Mouse (Mus musculus): ENCODE data around the gene Emilin1.

Gene Emilin1

DNA sequence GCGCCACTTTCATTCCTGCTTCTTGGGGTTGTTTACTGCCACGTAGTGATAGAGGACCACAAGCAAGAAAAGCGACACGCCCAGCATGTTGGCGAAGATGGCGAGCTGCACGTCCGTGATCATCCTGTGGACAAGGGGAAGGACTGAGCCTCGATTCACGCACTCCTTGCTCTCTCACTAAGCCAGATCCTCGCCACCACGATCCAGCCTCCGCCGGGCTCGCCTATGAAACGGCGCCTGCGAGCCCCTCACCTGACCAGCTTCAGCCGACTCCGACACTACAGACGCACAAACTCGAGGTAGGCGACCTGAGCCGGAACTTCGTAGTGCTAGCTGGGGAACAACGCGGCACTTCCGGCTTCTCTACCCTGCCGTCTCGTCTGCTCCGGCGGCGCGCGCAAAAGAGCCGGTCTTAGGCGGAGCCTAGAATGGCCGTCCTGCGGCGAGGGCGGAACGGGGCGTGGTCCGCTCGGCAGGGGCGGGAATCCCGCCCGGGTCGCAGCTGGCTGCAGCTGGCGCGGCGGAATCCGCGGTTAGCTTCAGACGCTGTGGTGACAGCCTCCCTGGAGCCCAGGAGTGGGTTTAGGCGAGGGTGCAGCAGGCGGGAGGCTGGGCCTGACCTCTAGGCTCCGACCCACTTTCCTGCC is 5.7 kb upstream of the Emilin1 start, which contains the start of gene Ost4:
Ost4 (minus strand) TSS at position 376 of the 647 bp plus-strand sequence.
- DNase-seq (ENCODE audit: low spot score): peak; percentile 98

DNA sequence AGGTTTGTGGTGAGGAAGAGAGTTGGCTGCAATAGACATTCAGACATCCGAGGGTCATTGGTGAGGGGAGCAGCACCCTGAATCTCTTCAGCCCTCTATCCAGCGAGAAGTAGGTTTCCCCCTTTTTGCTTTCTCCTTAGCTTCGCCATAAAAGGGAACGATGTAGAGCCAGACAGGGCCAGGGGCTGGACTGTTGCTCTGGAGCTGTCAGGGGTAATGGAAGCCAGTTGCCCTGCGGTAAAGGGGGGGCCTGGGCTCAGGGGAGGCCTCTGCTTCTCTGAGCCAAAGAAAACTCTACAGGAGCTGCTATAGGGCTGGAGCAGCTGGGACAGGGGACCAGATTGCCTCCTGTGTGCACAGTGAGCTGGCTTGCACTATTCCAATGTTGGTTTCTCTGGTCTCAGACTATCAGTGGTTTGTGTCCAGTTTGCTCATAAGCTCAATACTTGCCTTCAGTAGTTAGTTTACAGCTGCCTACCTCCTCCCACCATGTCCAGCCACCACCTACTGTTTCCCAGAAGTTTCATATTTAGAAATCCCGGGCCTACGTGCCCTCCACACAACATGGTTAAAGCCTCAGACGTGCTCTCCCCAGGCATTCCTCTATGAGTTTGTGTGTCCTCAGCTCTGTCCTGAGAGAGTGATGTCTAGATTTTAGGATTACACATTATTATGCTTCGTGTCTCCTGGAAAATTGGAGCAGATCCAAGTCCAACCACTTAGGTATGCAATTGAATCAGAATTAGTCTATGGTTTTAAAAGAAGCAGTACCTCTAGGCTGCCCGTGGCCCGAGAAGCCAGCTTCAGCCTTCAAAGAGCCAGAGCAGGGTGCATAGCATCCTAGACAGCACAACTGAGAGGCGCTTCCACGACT is 4.5 kb upstream of the Emilin1 start:
- peak; percentile 34 for DNase-seq (ENCODE audit: low spot score)

DNA sequence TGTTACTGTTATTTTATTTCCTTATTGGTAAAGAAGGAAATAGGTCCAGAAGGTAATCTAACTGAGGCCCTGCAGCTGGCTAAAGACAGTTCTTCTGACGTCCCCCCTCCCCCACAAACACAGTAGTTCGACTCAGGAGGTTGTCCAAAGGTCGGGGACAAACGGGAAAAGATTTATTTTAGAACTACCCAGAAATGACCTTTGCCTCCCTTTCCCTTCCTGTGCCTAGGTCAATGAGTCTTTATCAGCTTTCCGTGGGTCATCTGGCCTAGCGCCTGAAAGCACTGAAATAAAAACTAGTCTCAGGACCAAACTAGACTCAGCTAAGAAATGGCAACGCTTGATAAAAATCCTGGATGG is 3.9 kb upstream of the Emilin1 start:
- DNase-seq (ENCODE audit: low spot score): peak; percentile 56

DNA sequence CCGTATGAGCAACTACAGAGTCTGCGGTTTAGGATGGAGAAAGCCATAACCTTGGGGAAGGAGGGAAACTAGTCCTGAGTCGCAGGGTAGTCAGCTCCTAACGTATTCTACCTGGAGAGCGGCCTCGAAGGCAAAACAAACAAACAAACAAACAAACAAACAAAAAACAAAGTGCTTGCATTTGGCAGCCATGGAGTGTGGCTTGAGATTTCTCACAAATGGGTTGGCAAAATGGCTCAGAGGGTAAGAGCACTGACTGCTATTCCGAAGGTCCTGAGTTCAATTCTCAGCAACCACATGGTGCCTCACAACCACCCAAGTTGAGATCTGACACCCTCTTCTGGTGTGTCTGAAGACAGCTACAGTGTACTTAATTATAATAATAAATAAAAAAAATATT is 3.3 kb upstream of the Emilin1 start:
- no peak for DNase-seq (ENCODE audit: low spot score)

DNA sequence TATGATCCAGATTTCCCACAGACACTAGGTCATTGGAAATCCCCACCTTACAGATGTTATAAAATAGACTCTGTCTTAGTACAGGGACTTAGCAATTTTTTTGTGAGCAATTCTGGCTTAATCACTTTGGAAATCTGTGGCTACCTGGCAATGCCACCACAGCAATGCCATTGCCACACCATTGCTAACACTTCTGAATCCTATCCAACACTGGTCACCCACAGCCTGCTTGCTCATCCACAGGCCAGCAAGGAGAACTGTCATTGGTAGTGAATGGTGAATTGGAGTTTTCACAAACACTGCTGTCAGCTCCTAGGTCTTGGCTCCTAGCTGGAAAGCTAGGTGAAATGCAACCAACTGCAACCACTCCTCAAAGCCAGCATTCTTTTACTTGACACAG is 2.7 kb upstream of the Emilin1 start:
- no peak for DNase-seq (ENCODE audit: low spot score)

DNA sequence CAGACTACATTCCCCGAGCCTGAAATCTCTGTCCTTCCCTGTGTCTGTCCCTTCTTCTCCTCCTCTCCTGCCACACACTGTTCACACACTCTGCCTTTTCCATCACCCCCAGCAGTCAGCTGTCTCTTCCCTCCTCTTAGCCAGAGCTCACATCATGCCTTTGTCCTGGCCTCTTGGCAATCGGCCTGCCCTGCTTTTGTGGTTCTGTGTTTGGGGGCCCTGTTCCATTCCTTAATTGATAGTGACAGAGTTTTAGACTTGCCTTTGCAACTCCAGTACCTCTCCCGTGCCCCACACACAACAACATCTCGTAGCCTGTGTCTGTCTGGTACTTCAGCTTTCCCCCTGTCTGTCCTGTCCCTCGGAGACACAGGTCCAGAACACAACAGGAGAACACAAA is 1.0 kb upstream of the Emilin1 start:
- no peak for DNase-seq (ENCODE audit: low spot score)

DNA sequence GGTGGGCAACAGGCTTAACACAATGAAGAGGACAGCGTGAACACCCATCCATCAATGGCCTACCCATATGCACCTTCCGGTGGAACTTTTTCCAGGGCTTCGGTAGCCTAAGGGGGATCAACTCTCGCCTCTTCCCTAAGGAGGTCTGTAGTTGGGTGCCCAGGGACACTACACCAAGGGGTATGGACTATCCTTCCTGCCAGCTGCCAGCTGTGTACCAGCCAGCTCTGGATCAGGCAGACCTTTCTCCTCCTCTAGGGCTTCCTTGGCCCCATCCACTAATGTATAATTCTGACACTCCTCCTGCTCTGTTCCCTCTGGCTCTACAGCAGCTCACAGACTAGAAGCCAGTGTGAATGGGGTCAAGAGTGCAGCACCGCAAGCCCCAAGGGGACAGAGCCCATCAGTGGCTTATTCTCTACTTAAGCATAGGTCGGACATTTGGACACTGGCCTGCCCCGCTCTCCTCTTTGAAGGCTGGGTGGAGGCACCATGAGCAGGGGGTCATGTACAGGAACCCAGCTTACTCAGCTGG is 966 bp downstream of the Emilin1 start:
- DNase-seq (ENCODE audit: low spot score): peak; percentile 45

DNA sequence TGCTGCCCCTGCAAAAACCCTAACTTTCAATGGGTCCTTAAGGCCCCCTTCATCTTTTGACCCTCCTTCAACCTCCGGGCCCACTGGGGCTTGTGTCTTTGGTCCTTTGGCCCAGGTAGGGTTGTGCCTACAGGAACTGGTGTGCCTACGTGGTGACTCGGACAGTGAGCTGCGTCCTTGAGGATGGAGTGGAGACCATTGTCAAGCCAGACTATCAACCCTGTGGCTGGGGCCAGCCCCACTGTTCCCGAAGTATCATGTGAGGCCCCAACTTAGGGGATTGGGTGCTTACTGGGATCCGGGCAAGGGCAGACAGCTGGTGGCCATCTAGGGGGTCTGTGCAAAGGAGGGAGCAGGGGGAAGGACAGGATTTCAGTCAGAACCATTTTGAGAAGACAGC is 1.6 kb downstream of the Emilin1 start:
- DNase-seq (ENCODE audit: low spot score): no peak

DNA sequence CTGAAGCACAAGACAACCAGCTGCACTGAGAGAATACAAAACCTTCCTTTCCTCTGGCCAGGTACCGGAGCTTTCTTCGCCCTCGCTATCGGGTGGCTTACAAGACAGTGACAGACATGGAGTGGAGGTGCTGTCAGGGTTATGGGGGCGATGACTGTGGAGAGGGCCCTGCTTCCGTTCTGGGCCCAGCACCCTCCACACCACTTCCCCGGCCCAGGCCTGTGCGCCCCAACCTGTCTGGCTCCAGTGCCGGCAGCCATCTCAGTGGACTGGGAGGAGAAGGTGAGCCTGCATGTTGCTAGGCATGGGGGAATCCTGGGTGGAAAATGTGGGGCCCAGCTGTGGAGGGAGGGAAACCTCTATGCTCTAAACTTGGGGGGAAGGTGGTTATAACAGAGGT is 2.3 kb downstream of the Emilin1 start:
- DNase-seq (ENCODE audit: low spot score): no peak

DNA sequence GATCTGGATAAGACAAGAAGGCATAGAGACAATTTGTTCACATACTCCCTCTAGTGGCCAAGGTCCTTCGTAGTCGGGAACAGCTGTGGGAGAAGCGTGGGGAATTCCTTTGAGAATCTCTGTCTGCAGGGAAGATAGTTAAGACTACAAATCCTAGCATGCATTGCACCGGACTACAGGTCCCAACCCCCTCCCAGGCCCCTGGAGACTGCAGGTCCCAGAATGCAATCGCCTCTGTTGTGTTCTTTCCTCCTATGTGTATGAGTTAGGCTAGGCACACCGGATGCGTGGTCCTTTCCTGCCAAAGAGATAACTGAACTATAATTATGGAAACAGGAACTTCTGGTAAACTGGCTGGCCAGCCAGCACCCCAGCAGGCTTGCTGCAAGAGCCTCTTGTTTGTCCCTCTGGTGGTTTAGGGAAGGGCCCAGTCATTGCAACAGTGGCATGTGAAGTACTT is 2.8 kb downstream of the Emilin1 start:
- DNase-seq (ENCODE audit: low spot score): peak; percentile 97

DNA sequence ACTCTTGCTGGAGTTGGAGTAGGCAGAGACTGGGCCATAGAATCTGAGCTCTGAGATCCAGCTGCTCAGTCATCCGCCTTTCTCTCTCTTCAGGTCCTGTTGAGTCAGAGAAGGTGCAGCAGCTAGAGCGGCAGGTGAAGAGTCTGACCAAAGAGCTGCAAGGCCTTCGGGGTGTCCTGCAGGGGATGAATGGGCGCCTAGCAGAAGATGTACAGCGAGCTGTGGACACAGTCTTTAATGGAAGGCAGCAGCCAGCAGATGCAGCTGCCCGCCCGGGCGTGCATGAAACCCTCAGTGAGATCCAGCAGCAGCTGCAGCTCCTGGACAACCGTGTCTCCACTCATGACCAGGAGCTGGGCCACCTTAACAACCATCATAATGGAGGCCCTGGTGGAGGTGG is 3.6 kb downstream of the Emilin1 start:
- DNase-seq (ENCODE audit: low spot score): no peak

DNA sequence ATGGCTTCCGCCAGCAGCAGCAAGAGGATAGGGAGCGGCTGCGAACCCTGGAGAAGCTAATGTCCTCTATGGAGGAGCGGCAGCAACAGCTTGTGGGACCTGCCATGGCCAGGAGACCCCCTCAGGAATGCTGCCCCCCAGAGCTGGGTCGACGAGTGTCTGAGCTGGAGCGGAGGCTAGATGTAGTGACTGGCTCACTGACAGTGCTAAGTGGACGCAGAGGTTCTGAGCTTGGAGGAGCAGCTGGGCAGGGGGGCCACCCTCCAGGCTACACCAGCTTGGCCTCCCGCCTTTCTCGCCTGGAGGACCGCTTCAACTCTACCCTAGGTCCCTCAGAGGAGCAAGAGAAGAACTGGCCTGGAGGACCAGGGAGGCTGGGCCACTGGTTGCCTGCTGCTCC is 4.1 kb downstream of the Emilin1 start:
- DNase-seq (ENCODE audit: low spot score): no peak

DNA sequence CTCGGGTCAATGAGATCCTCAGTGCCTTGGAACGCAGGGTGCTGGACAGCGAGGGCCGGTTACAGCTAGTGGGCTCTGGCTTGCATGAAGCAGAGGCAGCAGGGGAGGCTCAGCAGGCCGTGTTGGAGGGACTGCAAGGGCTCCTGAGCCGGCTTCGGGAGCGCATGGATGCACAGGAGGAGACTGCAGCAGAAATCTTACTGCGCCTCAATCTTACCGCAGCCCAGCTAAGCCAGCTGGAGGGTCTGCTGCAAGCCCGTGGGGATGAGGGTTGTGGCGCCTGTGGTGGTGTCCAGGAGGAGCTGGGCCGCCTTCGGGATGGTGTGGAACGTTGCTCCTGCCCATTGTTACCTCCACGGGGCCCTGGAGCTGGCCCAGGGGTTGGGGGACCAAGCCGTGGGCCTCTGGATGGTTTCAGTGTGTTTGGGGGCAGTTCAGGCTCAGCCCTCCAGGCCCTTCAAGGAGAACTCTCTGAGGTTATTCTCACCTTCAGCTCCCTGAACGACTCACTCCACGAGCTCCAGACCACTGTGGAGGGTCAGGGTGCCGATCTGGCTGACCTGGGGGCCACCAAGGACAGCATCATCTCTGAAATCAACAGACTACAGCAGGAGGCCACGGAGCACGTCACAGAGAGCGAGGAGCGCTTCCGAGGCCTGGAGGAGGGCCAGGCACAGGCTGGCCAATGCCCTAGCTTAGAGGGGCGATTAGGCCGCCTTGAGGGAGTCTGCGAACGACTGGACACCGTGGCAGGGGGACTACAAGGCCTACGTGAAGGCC is 4.9 kb downstream of the Emilin1 start:
- DNase-seq (ENCODE audit: low spot score): no peak

DNA sequence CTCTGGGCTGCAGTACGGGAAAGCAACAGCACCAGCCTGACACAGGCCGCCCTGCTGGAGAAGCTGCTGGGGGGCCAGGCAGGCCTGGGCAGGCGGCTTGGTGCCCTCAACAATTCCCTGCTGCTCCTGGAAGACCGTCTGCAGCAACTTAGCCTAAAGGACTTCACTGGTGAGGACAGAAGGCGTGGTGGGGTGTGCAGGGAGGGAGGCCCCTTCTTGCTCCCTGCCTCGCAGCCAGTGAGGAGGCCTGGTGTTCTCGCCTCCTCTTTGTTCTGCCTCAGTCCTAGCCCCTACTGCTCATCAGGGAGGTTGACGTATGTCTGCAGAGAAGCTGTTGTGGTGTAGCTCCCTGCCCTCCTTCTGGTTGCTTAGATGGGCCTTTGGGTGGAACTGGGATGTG is 5.5 kb downstream of the Emilin1 start:
- no peak for DNase-seq (ENCODE audit: low spot score)

DNA sequence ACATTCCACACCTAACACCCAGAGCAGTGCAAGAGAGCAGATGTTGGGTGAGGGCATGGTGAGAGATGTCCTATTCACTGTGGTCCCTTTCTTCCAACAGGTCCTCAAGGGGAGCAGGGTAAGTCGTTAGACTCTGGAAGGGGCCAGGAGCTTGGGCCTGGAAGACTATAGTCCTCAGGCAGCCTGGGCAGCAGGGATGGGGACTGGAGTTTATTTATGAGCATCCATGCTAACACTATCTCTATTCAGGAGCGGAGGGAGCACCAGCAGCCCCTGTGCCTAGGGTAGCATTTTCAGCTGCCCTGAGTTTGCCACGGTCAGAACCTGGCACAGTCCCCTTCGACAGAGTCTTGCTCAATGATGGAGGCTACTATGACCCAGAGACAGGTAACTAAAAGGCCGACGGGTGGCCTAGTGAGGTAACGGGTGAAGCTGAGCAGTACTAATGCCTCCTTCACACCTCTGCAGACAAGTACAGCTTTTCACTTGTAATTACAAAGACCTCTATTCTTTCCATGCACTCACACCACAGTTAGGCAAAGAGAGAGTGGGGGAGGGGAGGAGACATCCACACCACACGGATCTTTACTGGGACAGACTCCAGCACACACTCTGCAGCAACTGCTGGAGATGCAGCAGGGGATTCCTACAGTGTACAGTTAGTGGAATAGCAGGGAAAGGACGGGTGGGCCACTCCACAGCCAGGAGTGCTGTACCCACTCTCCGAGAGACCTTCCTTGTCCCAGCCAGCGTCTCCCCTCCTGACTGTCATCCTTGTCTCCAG is 6.8 kb downstream of the Emilin1 start:
- no peak for DNase-seq (ENCODE audit: low spot score)

DNA sequence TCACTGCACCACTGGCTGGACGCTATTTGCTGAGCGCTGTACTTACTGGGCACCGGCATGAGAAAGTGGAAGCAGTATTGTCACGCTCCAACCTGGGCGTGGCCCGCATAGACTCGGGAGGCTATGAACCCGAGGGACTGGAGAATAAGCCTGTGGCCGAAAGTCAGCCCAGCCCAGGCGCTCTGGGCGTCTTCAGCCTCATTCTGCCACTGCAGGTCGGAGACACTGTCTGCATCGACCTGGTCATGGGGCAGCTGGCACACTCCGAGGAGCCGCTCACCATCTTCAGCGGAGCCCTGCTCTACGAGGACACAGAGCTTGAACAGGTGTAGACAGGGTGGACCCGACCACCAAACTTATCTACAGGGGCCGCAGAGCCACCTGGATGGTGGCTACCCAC is 7.4 kb downstream of the Emilin1 start:
- no peak for DNase-seq (ENCODE audit: low spot score)

DNA sequence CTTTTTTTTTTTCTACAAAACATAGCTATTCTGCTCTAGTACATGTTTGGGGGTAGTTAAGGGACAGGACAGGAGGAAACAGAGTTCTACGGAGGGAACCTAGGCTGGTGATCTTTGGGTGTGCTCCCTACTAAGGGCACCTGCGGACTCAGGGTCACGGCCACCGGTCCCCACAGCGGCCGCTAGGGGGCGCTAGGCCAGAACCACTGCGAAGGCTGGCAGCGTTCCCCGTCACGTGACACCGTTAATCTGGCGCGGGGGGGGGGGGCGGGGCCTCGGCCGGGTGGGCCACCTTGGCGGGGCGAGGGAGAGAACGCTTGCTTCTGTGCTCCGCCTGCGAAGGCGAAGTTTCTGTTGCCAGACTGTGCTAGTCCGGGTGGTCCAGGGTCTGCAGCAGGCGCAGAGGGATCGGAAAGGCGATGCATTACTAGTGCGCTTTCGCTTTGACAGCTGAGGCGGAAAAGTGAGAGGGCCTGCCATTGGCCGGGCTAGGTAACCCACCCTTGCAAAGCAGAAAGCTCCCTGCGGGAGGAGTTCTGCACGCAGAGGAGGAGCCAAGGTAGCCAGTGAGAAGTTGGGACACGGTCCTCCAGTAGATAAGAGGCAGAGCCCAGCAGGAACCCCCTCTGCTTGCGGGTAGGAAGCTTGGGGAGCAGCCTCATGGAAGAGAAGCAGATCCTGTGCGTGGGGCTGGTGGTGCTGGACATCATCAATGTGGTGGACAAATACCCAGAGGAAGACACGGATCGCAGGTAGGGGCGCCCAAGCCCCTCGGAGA is 8.2 kb downstream of the Emilin1 start, which contains the start of gene Khk:
Khk (plus strand) TSS at position 176 of the 778 bp plus-strand sequence.
- DNase-seq (ENCODE audit: low spot score): peak; percentile 91

DNA sequence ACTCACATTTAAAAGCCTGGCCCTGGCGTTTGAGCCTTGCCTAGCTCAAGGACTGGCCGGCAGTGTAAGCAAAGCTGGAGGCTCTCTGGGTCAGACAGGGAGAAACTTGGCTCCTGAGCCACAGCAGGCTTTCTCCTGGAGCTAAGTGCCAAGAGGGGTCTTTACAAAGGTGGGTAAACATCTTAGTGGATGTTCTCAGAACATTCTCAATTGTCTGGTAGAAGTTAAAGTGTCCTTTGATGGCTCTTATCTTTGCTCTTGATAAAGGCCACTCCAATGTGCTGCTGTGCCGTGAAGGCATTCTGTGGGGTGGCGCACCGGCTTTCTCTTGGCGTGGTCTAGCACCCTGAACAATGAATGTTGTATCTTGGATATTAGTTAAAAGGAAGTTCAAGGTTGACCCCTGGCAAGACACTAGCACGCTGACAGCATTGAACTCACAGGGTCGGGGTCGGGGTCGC is 9.4 kb downstream of the Emilin1 start:
- DNase-seq (ENCODE audit: low spot score): no peak

DNA sequence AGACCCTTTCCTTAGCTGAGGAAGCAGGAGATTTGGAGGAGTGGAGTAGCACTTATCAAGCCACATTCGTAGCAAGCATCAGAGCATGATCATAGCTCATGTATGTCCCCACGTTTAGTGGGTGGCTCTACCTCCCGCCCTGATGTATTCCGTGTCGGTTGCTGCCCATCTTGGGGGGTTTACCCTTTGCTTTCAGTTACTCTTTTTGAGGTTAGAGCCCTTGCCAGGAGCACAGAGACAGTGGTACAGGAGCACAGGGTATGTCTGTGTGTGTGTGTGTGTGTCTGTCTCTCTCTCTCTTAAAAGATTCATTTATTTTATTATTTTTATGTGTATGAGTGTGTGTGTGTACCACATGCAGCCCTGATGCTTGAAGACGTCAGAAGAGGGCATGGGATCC is 9.9 kb downstream of the Emilin1 start:
- DNase-seq (ENCODE audit: low spot score): no peak

DNA sequence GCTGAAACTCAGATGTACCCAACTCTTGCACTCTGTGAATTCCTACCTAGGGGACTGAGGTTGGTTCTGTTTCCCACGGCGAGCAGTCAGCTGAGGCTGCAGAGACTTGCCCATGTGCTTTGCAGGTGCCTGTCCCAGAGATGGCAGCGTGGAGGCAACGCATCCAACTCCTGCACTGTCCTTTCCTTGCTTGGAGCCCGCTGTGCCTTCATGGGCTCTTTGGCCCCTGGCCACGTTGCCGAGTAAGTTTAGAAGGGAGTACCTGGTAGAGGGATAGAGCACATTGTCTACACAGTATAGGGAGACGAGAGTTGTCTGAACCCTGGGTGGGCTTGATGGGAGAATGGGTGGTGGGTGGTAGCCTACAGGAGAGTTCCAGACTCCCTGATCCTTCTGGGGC is 11.4 kb downstream of the Emilin1 start:
- DNase-seq (ENCODE audit: low spot score): no peak

DNA sequence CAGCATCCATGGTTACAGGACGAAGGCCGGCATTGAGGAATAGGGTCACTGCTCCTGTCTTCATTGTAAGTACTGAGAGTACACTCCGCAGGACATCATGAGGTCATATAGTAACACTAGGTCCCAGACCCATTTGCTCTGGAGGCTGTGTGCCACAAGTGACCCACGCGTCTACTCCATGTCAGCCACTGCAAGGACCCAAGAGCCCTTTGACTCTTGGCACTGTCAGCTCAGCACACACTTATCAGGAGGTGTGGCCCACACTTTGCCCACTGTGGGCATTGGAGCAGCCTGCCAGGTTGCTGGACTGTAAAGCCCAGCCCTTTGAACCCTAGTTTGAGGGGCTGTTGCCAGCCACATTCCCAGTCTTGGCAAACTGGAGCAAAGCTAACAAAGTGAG is 12.0 kb downstream of the Emilin1 start:
- no peak for DNase-seq (ENCODE audit: low spot score)

All from embryo, embryonic 10 days (tissue).